Mouse (Mus musculus) gastrocnemius, postnatal 25 days (tissue): ENCODE measurements around the gene Rgcc. TPM values are rescaled to one million over a fixed set of nuclear protein-coding genes. Genes with fewer than 3 reads are reported as not detected.

ENCODE experiments used
- DNase-seq: peaks from one replicate; pipeline ENCODE4 v3.0.0; 2022
- total RNA-seq, 2 experiments: library from RNA; stranded (reverse); gene quantifications; 1 replicate in 1 of 2; 2 replicates in 1 of 2; pipeline ENCODE4 v1.2.3; 2021

Gene Rgcc
- total RNA-seq, 2 experiments from 2014 or later: 35.0 to 36.2 TPM

GRCm38 (mm10) chr14:79241057-79241570 is 60.3 kb downstream of the Rgcc start:
- no peak for DNase-seq

GRCm38 (mm10) chr14:79239402-79239801 is 62.0 kb downstream of the Rgcc start:
- no peak for DNase-seq

Other genes with a start within 250 kb of the Rgcc start
- gene Zfp957, start 54.3 kb downstream of the Rgcc start, total RNA-seq: not detected
- gene Naa16, start 89.1 kb upstream of the Rgcc start, total RNA-seq: 10 to 100 TPM; 16.3 to 19.3 TPM
- gene Mtrf1, start 96.1 kb upstream of the Rgcc start, total RNA-seq: 1 to 10 TPM; 6.5 to 7.3 TPM
- gene Kbtbd7, start 124.9 kb upstream of the Rgcc start, total RNA-seq: 1 to 10 TPM; 5.5 to 7.5 TPM
- gene Kbtbd6, start 150.2 kb upstream of the Rgcc start, total RNA-seq: not detected
- 1 to 10 TPM; 4.7 to 5.5 TPM for gene Elf1, start 179.5 kb upstream of the Rgcc start, total RNA-seq
- gene Wbp4, start 179.9 kb upstream of the Rgcc start, total RNA-seq: 10 to 100 TPM; 20.0 to 21.2 TPM